Mouse (Mus musculus) bone marrow, adult 2 months (tissue): ENCODE measurements around the gene Hoxc5. TPM values are rescaled to one million over a fixed set of nuclear protein-coding genes. Genes with fewer than 3 reads are reported as not detected.

Experiments used
- H3K27ac ChIP-seq: fragments of 200-500 bp; 2 replicates; pipeline ENCODE4 v1.5.1; 2012; ENCODE audit warnings: low read depth, mild to moderate bottlenecking, control low read depth, inconsistent platforms, low read length; ENCODE audit not compliant: control insufficient read depth, poor library complexity, insufficient read depth
- H3K4me1 ChIP-seq: fragments of 200-500 bp; 2 replicates; pipeline ENCODE4 v1.6.1; 2011; ENCODE audit warnings: low read length; ENCODE audit not compliant: control insufficient read depth, insufficient read depth
- H3K4me3 ChIP-seq: fragments of 200-500 bp; replicated peaks from 2 replicates; pipeline ENCODE3; 2011; ENCODE audit warnings: mild to moderate bottlenecking, low read depth, low read length, control low read depth; ENCODE audit not compliant: control insufficient read depth
- CTCF ChIP-seq: fragments of 200-500 bp; IDR thresholded peaks from 2 replicates; pipeline ENCODE4 v1.5.1; 2011; ENCODE audit warnings: low read length, control low read depth; ENCODE audit not compliant: control insufficient read depth, insufficient read depth
- POLR2A ChIP-seq: fragments of 200-500 bp; IDR thresholded peaks from 2 replicates; pipeline ENCODE4 v1.6.1; 2011; ENCODE audit warnings: low read depth, mild to moderate bottlenecking, control low read depth, low read length, borderline replicate concordance; ENCODE audit not compliant: control insufficient read depth
- WGBS: fragments of 180-500 bp; shearing (Covaris S2); methylation state at CpG from one replicate; pipeline ENCODE4 v1.1.7; 2018; 5-methylcytosine and 5-hydroxymethylcytosine counted together
- polyA plus RNA-seq: library from polyadenylated mRNA; stranded (reverse); fragments of >200 nt; gene quantifications from 2 replicates; pipeline ENCODE4 v1.2.4, GENCODE M21; 2011; ENCODE audit warnings: low replicate concordance; ENCODE audit not compliant: missing spikeins, insufficient read depth, insufficient read length

The Hoxc5 gene
- polyA plus RNA-seq, 1 experiment = 0.80 TPM

DNA sequence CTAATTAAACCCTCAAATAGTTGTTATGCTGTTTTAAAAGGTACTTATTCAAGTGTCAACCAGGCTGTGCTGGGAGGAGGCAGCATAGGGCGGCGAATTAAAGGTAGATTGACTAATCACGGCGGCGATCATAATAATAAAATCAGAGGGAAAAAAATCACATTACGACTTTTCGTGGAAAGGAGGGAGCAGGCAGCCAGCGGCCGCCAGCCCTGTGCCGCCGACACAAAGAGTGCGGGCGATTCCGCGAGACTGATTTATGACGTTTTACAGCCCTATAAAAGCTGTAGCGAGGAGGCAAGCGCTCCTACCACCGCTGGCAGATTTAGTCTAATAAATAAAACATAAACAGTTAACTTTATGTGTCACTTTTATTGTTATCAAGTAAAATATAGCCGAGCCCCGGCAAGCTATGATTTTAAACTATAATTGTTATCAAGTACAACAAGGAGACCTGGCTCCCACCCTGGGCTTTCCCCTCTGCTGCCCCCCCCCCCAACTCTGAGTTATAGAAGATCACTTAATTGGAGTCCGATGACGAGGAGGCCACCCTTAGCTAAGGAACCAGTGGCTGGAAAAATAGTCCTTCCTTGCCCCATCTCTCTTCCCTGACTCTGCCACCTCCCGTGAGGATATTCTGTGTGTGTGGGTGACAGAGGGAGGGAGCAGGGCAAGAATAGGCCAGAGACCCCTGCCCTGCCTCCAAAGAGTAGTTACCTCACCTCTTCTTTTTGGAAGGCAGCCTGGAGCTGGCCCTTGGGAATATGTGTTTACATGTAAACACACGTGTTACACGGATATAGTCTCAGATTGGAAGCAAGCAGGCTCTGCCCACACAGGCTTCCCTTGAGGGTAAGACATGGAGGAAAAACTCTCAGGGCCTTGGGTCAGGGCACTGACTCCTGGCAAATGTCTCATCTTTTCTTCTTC is 65.7 kb downstream of the Hoxc5 start:
- no peak overlapping the region for H3K27ac ChIP-seq
- no peak for TF ChIP-seq CTCF
- no peak for TF ChIP-seq POLR2A
- H3K4me1 ChIP-seq = no peaks in the 10 kb centered on the region
- H3K4me3 ChIP-seq = no peak overlapping the region
- WGBS = 4% methylated on average over 26 of the region's 26 CpGs

GRCm38 (mm10) chr15:103034043-103034806 is 67.0 kb downstream of the Hoxc5 start:
- 2% methylated on average over 24 of the region's 24 CpGs for WGBS
- no peak for TF ChIP-seq POLR2A
- no peak for TF ChIP-seq CTCF
- Histone ChIP-seq H3K27ac (no peak overlapping the region), H3K4me1 (no peaks in the 10 kb centered on the region), H3K4me3 (no peak overlapping the region)

GRCm38 (mm10) chr15:103034807-103035547 is 67.7 kb downstream of the Hoxc5 start:
- TF ChIP-seq POLR2A (no peak), CTCF (no peak)
- Histone ChIP-seq H3K4me1 (no peaks in the 10 kb centered on the region), H3K4me3 (no peak overlapping the region), H3K27ac (no peak overlapping the region)
- WGBS = 2% methylated on average over 34 of the region's 34 CpGs

DNA sequence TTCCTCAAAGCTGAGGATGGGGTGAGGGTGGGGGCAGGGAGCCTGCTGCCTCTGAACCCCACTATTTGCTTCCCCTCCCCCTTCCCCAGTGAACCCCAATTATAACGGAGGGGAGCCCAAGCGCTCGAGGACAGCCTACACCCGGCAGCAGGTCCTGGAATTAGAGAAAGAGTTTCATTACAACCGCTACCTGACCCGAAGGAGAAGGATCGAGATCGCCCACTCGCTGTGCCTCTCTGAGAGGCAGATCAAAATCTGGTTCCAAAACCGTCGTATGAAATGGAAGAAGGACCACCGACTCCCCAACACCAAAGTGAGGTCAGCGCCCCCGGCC is 68.3 kb downstream of the Hoxc5 start:
- no peak for TF ChIP-seq CTCF
- Histone ChIP-seq H3K27ac (no peak overlapping the region), H3K4me3 (no peak overlapping the region), H3K4me1 (no peaks in the 10 kb centered on the region)
- WGBS = 6% methylated on average over 14 of the region's 14 CpGs

- no peak overlapping the region for H3K4me3 ChIP-seq
- TF ChIP-seq POLR2A = no peak
- TF ChIP-seq CTCF = no peak
- WGBS = 22% methylated on average over 1 of the region's 1 CpGs
- no peak overlapping the region for H3K27ac ChIP-seq
- H3K4me1 ChIP-seq = no peaks in the 10 kb centered on the region
Measured at GRCm38 (mm10) chr15:103037579-103037978, 70.3 kb downstream of the Hoxc5 start.

- Histone ChIP-seq H3K4me3 (no peak overlapping the region), H3K27ac (no peak overlapping the region), H3K4me1 (no peaks in the 10 kb centered on the region)
- 53% methylated on average over 10 of the region's 10 CpGs for WGBS
- TF ChIP-seq POLR2A (no peak), CTCF (no peak)
Measured at GRCm38 (mm10) chr15:103038701-103039480, 71.6 kb downstream of the Hoxc5 start.

DNA sequence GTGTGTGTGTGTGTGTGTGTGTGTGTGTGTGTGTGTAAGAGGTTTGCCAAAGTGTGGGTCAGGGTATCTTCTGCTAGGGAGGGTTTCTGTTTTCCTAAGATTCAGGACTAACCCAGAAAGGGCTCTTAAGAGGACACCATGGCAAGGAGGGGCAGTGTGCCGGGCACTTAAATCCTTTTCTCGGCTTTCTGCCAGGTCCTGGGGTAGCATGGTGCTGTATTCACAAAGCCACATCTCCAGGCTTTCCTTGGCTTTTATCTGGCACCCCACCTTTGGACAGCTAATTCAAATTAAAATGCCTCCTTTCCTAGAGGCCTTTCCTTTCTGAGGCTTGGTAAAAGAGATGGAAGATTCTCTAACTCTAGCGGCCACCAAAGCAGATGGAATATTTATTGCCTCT is 72.4 kb downstream of the Hoxc5 start:
- Histone ChIP-seq H3K27ac (no peak overlapping the region), H3K4me3 (no peak overlapping the region), H3K4me1 (no peaks in the 10 kb centered on the region)
- WGBS = 54% methylated on average over 3 of the region's 3 CpGs
- no peak for TF ChIP-seq CTCF
- no peak for TF ChIP-seq POLR2A
